Mouse (Mus musculus): Measurements from ENCODE around the gene Aldh4a1.

GRCm38 (mm10) chr4:139587370-139587769 lies 35.3 kb upstream of the Aldh4a1 start:
- no peak for TF ChIP-seq CTCF (IDR thresholded peaks at IDR 0.05; ENCODE audit: low read depth)
- TF ChIP-seq EP300 (optimal IDR thresholded peaks at IDR 0.05): no peak
